Mouse (Mus musculus): ENCODE measurements around the gene Ptpn14.

Ptpn14 gene

DNA sequence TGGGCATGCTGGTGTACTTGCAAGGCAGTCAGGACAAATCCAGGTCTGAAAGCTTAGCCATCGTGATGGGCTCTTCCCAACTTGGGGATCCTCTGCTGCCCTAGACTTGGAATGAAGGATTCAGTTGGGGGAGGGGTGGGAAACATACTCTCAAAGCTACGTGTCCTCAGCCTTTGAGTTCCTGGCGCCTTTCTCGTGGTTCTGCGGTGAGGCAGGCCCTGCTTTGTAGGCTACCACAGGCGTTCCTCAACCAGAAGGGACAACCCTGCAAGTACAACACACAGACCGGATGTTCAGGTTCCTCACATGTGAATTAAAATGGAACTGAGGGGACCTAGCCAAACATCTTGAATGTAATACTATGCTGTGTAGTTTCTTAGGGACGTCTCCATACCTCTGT, 89.0 kb downstream of the Ptpn14 start:
- DNase-seq, result no peak

DNA sequence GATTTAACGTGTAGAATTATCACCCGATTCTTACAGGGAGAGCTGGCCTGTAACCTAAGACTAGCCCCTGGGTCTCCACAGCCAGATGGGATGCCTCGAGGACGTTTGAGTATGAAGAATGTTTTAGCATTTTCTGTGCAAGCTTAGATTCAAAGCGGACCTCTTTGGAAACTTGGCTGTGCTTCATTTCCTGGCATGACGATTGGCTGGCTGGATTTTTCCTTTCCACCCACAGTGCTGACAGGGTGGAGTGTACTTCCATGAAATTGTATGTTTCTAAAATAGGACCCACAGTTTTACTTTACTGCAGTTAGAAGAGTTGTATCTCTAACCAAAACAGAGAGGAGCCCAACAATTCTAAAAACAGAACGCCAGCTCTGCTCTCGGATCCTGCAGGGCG, 89.7 kb downstream of the Ptpn14 start:
- peak; percentile 53 to 60 for DNase-seq

DNA sequence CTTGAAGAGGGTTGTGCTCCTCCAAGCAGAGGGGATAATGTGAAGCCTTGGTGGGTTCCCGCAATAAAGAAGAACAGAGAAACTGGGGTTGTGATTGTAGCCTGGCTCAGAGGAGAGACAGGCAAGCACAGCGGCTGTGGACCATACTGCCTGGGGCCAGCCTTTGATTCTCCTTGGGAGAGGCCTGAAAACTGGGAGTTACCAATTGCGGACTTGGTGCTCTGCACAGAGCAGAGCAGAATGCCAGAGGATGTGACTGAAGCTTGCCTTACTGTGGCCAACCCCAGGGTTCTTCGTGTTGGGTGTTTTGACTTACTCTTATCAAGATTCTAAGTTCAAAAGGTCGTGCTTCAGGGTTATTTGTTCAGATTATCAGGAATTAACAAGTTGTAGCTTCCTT, 92.0 kb downstream of the Ptpn14 start:
- DNase-seq, result no peak

DNA sequence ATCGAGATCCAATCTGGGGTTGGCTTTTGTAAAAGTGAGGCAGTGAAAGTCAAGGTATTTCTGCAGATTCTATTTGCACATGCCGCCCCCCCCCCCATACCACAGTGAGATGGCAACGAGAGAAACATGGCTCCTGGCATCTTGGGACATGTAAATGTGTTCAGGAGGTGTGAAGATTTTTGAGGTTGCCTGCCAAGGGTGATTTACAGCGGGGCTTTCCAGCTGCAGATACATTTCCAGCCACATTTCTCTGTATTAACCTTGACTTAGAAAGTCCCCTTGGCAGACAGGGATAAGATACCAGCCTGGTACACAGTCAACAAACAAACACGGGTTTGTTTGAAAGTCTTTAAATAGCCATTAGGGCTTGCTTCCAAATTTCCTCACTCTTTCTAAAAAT, 96.4 kb downstream of the Ptpn14 start:
- DNase-seq, result no peak

DNA sequence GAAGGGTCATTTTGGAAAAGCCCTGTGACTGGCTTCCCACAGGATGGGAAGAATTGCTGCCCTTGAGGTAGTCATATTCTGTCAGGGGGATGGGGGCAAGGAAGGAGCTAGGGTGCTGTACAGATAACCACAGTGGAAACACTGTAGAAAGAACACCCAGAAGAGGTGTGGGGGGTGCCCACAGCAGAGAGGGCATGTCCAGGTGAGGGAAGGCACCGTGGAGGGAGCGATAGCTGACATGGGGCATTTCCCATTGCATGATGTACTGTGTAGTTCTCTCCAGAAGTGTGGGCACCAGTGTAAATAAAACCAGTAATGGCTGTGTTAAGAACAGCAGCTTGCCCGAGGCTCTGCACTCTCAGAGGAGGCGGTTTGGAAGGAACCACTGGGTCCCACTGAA, 102.3 kb downstream of the Ptpn14 start:
- DNase-seq, result no peak

DNA sequence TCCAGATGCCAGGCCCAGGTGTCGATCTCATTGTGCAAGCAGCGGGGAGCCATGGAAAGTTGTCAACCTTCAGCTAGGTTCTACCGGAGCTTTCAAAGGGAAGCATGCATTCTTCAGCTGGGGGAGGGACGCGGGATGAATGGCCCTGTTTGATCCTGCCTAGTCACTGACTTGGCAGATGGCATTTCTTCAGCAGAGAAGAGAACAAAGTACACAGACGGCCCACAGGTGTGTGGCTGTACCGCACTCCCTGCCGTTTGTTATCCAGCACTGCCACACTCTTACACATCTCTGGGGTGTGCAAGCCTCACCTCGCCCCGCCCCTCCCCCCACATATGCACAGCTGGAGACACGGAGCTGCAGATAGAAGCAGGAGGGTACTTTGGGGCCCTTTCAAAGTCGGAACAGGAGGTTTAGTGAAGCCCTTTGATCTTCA, 102.7 kb downstream of the Ptpn14 start:
- no peak for DNase-seq

DNA sequence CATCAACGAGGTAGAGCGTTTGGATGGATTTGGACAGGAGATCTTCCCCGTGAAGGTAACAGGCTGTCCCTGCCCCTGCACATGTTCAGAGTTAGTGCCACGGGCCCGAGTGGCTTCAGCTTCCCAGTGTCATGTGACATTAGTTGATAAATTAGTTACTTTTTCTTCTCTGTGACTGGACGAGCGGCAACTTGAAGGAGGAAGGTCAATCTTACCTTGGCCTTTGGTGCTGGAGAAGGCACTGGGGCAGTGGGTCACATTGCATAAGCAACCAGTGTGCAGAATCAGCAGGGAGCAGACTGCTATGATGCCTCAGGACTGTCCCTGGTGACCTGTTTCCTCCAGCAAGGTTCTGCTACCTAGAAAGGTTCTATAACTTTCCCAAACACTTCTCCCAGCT, 105.3 kb downstream of the Ptpn14 start:
- no peak for DNase-seq

DNA sequence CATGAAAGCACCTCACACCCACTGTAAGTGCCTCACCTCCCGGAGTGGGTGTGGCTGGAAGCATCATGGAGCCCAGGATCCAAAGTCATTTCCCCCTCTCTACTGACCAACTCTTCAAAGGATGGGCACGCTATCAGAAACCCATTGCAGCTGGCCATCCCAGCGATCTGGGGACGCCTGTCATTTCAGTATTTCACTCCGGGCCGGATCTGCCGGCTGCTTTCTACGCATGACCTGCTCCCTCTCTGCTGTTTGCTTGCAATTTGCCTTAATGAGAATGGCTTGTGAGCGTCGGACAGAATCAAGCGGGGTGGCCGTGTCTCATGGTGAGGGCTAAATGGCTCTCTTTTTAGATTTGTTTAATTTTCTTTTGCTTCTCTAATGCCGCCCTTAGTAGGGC, 106.1 kb downstream of the Ptpn14 start:
- no peak for DNase-seq

DNA sequence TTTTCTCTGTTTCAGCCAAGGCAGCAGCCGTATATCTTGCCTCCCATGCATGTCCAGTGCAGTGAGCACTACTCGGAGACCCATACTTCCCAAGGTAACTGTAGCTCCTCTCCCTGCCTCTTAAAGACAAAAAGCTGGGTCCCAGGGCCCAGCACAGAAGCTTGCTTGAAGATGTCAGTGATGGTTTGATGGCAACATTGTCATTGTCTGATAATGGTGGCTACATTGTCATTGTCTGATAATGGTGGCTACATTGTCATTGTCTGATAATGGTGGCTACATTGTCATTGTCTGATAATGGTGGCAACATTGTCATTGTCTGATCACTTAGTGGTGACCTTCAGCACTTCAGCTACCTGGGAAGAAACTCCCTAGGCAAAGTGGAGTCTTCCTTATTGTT, 118.3 kb downstream of the Ptpn14 start:
- no peak for DNase-seq

DNA sequence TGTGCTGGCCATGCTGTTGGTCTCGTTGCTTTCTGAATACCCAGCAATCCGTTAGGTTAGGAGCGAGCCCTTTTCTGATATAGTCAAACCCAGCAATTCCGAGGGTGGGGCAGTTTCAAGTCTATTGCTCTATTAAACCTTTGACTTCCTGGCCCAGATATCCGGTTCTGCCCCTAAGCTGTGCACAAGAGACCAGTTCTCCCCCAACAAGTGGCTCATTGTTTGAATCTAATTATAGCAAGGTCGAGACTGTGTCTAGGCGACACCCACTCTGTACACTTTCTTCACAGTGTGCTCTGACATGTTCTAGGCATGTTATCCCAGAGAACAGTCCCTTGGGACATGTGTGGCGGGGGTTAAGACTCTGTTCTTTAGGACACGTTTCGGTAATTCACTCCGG, 121.5 kb downstream of the Ptpn14 start:
- no peak for DNase-seq

DNA sequence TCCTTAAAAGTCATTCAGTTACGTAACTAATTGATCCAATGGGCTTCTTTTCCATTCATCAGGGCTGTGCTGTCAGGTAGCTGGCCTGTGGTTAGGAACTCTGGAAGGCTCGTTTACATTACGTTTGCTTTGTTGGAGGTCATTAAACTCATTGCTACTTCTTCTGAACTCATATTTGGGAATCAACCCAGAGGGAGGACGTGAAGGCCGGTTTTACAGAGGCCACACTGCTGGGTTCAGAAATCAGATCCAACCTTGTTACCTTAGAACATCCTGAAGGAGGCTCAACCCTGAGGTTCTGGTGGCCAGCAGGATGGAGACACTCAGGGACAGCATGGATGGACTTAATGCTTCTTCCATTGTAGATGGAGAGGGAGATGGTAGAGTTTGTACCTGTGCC, 124.0 kb downstream of the Ptpn14 start:
- DNase-seq, result no peak

DNA sequence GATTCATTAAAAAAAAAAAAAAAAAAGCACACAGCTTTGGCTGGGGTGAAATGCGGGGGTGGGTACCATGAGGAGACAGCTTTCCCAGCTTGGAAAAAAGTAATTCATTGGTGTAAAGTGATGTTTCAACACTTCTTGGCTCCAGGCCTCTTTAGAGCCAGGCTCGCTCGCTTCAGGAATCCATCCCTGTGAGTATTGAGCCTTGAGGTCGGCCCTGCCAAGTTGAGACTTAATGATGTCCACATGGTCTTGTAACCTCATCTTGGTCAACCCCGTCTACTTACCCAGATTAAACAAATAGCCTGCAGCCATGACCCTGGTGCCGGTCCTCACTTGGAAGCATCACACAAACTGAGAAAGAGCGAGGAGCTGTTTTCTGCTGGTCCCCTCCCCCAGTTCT, 124.4 kb downstream of the Ptpn14 start:
- DNase-seq, result peak in 1 of 2 experiments; percentile 64

DNA sequence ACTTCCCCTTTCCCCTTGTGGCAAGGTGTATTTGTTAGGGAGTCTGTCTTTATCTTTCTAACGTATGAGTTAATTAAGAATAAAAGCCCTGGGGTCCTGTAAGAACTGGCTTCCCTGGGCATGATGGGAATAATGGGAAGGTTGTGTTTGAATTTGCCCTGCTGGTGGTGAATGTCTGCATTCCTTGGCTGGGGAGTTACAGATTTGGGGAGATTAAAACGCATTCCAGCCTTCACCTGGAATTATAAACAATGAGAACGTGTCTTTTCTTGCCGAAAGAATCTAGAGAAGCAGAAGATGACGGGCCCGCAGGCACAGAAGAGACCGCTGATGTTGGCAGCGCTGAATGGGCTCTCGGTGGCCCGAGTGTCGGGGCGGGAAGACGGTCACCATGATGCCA, 126.6 kb downstream of the Ptpn14 start:
- DNase-seq, result no peak

DNA sequence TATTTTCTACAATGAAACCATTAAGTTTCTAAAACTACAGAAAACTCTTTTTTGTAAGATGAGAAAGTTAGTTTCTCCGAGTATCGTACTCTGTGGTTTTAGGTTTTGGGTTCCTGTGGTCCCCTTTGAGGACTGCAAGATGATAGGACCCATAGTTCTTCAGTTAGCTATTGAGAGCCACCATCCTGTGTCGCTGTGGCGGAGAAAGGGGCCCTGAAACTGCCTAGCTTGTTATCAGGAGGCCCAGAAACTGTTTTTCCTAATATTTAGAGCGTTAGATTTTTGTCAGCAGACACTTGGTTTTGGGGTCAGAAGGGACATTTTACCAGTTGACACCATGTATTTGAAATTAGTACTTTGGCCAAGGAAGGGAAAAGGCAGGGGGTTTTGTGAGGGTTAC, 127.7 kb downstream of the Ptpn14 start:
- DNase-seq, result no peak

DNA sequence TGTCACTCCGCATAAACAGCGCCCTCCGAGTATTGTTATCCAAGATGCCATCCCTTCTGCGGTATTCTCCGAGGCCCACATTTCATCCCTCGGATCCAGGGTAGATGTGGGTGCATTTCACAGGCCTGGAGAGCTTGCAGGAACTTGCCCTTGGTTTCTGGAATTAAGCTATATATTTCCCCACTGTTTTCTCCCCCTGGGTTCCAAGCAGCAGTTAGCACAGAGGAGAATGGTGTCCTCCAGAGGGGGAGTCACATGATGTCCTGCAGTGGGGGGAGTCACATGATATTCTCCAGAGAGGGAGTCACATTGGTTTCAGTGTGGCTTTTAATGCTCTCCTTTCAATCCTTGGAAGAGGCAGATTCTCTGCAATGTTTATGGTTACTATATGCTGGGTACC, 130.3 kb downstream of the Ptpn14 start:
- no peak for DNase-seq

DNA sequence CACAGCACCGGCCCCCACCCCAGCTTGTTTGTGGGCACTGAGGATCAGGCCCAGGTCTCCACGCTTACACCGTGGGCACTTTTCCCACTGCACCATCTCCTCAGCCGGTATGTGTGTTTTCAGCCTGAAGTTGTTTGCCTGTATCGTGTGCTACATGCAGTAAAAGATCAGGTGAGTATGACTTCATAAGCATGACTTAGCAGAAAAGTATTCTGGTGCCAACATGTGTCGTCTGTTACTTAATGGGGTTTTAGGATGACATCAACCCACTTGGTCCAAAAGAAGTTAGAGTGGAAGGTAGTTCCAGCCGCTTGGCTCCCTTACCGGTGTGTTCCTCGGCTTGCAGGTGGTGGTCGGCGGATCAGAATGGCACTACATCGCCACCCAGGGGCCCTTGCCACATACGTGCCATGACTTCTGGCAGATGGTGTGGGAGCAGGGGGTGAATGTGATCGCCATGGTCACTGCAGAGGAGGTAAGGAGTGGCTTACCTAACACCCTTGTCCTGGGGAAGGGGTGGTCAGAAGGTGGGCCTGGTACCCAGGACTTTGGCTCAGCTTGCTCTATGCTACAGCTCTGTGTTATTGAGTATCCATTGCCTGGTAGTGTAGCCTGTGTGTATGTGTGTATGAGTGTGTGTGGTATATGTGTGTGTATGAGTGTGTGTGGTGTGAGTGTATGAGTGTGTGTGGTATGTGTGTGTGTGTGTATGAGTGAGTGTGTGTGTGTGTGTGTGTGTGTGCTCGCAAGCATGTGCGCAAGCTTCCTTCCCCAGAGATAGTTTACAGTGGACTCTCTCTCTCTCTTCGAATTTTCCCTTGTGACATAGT, 132.3 kb downstream of the Ptpn14 start:
- DNase-seq, result peak; percentile 18 to 41

DNA sequence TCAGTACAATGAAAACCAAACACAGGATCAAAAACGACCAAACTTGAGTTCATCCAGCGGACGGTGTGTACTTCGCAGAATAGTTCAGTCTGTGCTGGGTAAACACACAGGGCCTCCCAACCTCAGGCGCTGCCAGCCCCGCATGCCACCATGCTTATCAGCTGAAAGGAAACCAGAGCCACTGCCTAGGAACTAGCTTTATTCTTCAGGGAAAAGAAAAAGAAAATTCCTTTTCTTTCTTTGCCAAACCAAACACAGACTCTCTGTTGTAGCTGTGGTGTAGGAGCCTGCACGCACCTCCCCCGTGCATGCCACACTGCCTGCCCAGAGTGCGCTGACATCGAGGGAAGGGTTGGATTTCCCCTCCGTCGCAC, 132.9 kb downstream of the Ptpn14 start:
- DNase-seq, result peak; percentile 40 to 71

DNA sequence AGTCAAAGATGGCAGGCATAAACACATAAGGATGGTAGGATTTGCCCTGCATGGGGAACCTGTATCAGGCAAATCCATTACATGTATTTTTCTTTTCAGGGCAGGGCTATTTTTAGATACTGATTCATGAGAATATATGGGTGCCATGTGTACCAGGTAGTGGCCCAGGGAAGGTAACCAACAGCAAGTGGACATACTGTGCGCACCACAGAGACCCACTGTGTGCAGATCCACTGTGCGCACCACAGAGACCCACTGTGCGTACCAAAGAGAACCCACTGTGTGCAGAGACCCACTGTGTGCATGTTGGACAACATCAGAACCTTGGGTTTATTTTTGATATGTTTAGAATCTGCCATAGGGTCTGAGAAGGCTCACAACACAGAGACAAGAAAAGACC, 135.7 kb downstream of the Ptpn14 start:
- DNase-seq, result no peak

DNA sequence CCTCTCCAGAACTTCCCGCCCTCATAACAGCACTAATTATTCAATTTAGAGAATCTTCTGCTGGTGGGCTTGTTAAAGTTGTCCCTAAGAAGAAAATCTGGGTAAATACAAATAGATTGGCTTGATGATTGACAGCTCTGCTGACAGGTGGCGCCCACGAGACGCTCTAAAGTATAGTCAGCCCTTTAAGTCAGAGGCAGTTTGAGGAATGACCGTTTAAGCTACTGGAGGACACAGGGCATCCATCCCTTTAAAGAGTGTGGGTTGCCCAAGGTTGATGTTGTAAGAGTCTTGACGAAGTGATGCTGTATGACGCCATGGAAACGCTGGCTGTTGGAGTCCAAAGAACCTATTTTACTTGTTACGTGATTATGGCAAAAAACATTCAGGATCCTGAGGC, 136.2 kb downstream of the Ptpn14 start:
- DNase-seq, result no peak

DNA sequence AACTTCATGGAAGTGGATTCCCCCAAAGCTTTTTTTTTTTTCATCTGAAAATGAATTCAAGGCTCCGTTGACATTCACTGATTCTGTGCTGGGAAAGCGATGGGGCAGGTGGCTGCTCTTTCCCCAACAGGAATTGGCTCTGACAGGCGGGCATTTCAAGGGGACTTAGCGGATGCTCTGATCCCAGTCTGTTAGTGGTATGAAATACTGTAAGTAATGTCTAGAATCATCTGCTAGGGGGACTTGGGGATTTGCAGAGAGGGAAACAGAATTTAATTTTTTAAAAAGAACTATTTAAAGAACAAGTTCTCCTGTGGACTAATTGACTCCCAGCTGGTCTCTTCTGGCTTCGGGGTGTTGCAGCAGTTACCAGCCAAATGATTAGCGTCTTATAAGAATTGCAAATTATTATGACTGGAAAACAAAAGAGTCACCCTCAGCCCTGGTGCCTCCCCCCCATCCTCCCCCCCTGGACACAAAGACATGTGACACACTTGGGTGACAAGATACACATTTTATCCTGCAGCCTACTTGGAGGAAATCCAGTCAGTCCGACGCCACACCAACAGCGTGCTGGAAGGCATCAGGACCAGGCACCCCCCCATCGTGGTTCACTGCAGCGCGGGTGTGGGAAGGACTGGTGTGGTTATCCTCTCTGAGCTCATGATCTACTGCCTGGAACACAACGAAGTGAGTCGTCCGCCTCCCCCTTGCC, 136.9 kb downstream of the Ptpn14 start:
- no peak for DNase-seq

DNA sequence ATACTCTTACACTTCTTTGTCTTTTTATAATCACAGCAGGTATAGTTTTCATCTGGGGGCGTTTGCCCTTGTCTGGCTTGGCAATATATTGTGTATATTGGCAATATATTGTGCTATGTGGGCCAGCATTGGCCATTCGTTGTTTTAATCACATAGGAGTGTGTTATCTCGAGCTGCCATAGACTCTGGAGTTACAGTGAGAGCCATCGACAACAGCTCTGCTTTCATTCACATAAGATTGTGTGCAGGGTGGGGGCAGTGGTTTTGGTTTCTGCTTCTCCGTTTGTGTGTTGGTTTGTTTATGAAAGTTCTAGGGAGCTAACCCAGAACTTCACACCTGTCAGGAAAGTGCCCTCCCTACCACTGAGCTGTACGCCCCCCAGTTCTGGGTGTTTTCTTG, 138.6 kb downstream of the Ptpn14 start:
- DNase-seq, result no peak

DNA sequence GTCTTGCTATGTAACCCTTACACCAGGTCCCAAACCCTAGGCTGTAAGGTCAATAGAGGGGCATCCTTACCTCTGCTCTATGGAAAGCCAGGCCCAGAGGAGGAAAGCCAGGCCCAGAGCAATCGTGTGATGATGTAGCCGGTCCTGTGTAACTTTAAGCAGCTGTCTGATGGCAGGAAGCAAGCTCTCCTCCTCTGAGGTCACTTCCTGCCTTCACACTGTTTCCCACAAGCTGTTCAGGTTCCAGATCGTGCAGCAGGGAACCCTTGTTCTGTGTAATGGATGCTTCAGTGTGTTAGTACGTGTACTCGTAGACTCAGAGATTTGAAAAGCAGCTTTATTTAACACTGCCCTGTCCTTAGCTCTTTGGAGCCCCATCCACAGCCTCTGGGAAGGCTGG, 139.0 kb downstream of the Ptpn14 start:
- peak; percentile 19 to 34 for DNase-seq

DNA sequence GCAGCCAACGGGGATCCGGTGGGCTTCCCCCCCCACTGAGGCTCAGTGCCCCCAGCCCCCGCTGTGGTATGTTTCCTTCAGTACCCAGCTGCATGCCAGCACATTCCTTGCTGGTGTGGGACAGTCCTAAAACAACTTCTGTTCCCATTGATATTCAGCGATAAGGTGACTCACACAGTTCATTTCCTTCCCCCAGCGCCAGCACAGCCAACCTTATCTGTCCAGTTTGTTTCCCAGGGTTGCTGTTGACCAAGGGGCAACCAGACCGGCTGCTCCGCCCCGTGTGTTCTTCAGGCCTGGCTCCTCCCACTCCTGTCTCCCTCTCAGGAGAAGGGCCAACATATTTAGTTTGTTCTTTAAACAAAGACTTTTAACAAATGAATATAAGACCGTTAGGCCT, 139.4 kb downstream of the Ptpn14 start:
- peak; percentile 74 to 85 for DNase-seq

DNA sequence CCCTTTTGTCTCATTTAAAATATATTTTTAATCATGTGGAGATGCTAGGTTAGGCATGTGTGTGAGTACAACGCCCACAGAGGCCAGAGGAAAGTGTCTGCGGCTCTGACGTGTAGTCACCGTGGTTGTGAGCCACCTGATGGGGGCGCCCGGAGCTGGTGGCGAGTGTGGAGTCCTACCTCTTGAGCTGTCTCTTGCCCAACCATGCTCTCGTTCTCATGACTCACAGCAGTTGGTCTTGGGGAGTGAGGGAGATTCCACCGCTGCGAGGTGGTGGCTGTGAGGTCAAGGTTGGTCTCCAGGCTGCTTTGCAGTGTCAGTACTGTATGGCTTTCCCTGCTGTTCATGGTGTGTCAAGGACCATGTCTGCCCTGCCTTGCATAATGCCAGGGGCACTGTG, 140.0 kb downstream of the Ptpn14 start:
- DNase-seq, result peak; percentile 27 to 38
